Comparison of ENCODE assay signal across 20 mouse cellular contexts in genomic region chr13:68773599-68774211, GRCm38 (mm10).
A peak's percentile ranks its signal among the peaks of the same experiment; 100 is the strongest.
DNase-seq lines count a peak whose midpoint lies in the region; ATAC-seq and TF ChIP-seq lines count a peak whose summit lies in the region.
"Had no signal": no experiment of that assay in that cellular context is flagged by ENCODE, and none has a peak within 500 bp of the region (broad histone marks: within the 10 kb centered on the region; RNA-seq: fewer than 3 reads in every experiment).

No protein-coding gene starts in this region.

- no peak for TF ChIP-seq CTCF in lung, embryonic 14.5 days (IDR thresholded peaks at IDR 0.05; ENCODE audit: low read depth)

- intact Hi-C loops in heart, postnatal 14 days (cut with DNase I), result no loop called here

- H3K4me1 ChIP-seq in lung, embryonic 14.5 days (ENCODE audit: insufficient read depth), result no peaks in the 10 kb centered on the region
- H3K4me1 ChIP-seq: neural tube, embryonic 15.5 days had no signal

- no peak overlapping the region for H3K27ac ChIP-seq in lung, embryonic 14.5 days (ENCODE audit: low read depth)
- H3K27ac ChIP-seq: liver, embryonic 14.5 days; neural tube, embryonic 15.5 days had no signal

- 52% methylated on average over 2 of the region's 2 CpGs for WGBS in lung, embryonic 14.5 days

- H3K4me2 ChIP-seq in lung, embryonic 14.5 days, result no peak overlapping the region
- H3K4me2 ChIP-seq: heart, embryonic 11.5 days; neural tube, embryonic 15.5 days had no signal

- H3K9me3 ChIP-seq in lung, embryonic 14.5 days (ENCODE audit: low read depth, low read length), result no peaks in the 10 kb centered on the region
- H3K9me3 ChIP-seq: neural tube, embryonic 15.5 days had no signal

- H3K27me3 ChIP-seq in lung, embryonic 14.5 days (ENCODE audit: insufficient read depth, low read length), result no peaks in the 10 kb centered on the region
- H3K27me3 ChIP-seq: CH12.LX; neural tube, embryonic 15.5 days had no signal

- no peak for ATAC-seq in lung, embryonic 14.5 days (ENCODE audit: insufficient read depth)
- ATAC-seq in erythroid progenitor cell, adult 5-6 weeks (replicated peaks; ENCODE audit: low FRiP score, poor library complexity, severe bottlenecking), result no peak
- ATAC-seq: forebrain, embryonic 14.5 days had no signal

- no peak overlapping the region for H3K4me3 ChIP-seq in lung, embryonic 14.5 days (ENCODE audit: low read depth, low read length)
- H3K4me3 ChIP-seq: myocyte; neural tube, embryonic 15.5 days had no signal

- peak; percentile 20 to 39 for DNase-seq in cerebellum, postnatal 14 days
- no peak for DNase-seq in cerebellum, postnatal 25 days
- peak; percentile 15 for DNase-seq in heart, adult 8-10 months (ENCODE audit: low spot score)
- DNase-seq in heart, postnatal 14 days, result no peak
- peak; percentile 20 for DNase-seq in lung, embryonic 14.5 days
- DNase-seq in lung, postnatal 4 days, result no peak
- DNase-seq: adrenal gland, postnatal 14 days; cerebellum, adult 11-12 months; embryo, embryonic 11 days; kidney, adult 9 months; midbrain, embryonic 14.5 days; right cerebral cortex, postnatal 25 days; thymus, postnatal 25 days had no signal

- H3K9ac ChIP-seq in lung, embryonic 14.5 days, result no peak overlapping the region
- H3K9ac ChIP-seq: liver, embryonic 14.5 days; neural tube, embryonic 15.5 days had no signal

- no peaks in the 10 kb centered on the region for H3K36me3 ChIP-seq in lung, embryonic 14.5 days (ENCODE audit: insufficient read depth)
- H3K36me3 ChIP-seq: neural tube, embryonic 15.5 days had no signal

Comparison
In these comparisons a context has a peak if more than half of its experiments do, and no peak if none do; other contexts are left out.
1. DNase-seq: peak in cerebellum, postnatal 14 days (2 of 2), heart, adult 8-10 months (single experiment) and lung, embryonic 14.5 days (single experiment); none in cerebellum, postnatal 25 days (0 of 2), heart, postnatal 14 days (0 of 2) and lung, postnatal 4 days (0 of 2).